Mouse (Mus musculus): Measurements from ENCODE around the gene Tspan18. TPM values are rescaled to one million over a fixed set of nuclear protein-coding genes. Genes with fewer than 3 reads are reported as not detected.

Tspan18 gene
- polyA plus RNA-seq, 1 experiment: 43.9 TPM

GRCm38 (mm10) chr2:93177668-93178312 is 156.5 kb downstream of the Tspan18 start:
- TF ChIP-seq POLR2A (IDR thresholded peaks at IDR 0.05; ENCODE audit: borderline replicate concordance, extremely low read depth, insufficient read depth, insufficient read length, poor library complexity, severe bottlenecking) (no peak), CTCF (IDR thresholded peaks at IDR 0.05; ENCODE audit: borderline replicate concordance, extremely low read depth, insufficient read depth, insufficient read length) (no peak)
- DNase-seq (ENCODE audit: low read depth): peak; percentile 78

DNA sequence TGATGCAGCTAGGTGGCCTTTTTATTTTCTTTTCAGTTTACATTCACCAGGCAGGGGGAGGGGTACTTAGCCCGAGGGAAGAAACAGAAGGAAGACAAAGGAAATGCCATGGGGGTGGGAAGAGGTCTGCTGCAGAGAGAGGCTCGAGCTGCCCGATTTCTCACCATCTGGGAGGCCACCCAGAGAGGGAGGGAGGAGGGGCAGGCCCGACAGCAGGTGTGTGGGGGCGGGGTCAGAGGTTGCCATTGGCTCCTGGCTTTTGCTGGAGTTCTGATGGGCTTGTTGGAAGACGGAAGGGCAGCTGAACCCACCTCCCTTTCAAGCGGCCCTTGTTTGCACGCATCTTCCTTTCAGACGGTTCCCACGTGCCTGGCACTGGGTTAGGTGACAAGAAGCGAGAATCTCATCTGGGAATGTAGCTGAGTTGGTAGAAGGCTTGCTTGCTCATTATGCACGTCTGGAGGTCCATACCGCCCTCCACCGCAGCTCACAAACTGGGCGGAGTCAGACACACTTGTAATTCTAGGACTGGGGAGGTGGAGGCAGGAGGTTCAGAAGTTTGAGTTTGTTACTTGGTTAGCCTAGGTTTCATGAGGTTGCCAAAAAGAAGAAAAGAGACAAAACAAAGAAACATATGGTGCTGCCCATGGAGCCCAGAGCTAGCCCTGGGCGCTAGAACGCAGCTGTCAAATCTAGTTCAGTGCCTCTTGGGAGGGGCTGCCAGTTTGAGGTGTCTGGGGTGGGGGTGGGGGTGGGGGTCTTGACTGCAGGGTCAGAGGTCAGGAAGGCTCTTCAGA is 157.2 kb downstream of the Tspan18 start:
- TF ChIP-seq CTCF (IDR thresholded peaks at IDR 0.05; ENCODE audit: borderline replicate concordance, extremely low read depth, insufficient read depth, insufficient read length) (no peak), POLR2A (IDR thresholded peaks at IDR 0.05; ENCODE audit: borderline replicate concordance, extremely low read depth, insufficient read depth, insufficient read length, poor library complexity, severe bottlenecking) (no peak)
- peak; percentile 95 for DNase-seq (ENCODE audit: low read depth)

- no peak for DNase-seq (ENCODE audit: low read depth)
Measured at GRCm38 (mm10) chr2:93176193-93176798, 158.0 kb downstream of the Tspan18 start.

GRCm38 (mm10) chr2:93175721-93176120 is 158.6 kb downstream of the Tspan18 start:
- TF ChIP-seq CTCF (IDR thresholded peaks at IDR 0.05; ENCODE audit: borderline replicate concordance, extremely low read depth, insufficient read depth, insufficient read length) (no peak), POLR2A (IDR thresholded peaks at IDR 0.05; ENCODE audit: borderline replicate concordance, extremely low read depth, insufficient read depth, insufficient read length, poor library complexity, severe bottlenecking) (no peak)
- no peak for DNase-seq (ENCODE audit: low read depth)

More at GRCm38 (mm10) chr2:93176193-93176798, 158.0 kb downstream of the Tspan18 start:
- TF ChIP-seq POLR2A (IDR thresholded peaks at IDR 0.05; ENCODE audit: borderline replicate concordance, extremely low read depth, insufficient read depth, insufficient read length, poor library complexity, severe bottlenecking): no peak
- no peak for TF ChIP-seq CTCF (IDR thresholded peaks at IDR 0.05; ENCODE audit: borderline replicate concordance, extremely low read depth, insufficient read depth, insufficient read length)

GRCm38 (mm10) chr2:93175278-93175677 is 159.0 kb downstream of the Tspan18 start:
- no peak for TF ChIP-seq CTCF (IDR thresholded peaks at IDR 0.05; ENCODE audit: borderline replicate concordance, extremely low read depth, insufficient read depth, insufficient read length)
- TF ChIP-seq POLR2A (IDR thresholded peaks at IDR 0.05; ENCODE audit: borderline replicate concordance, extremely low read depth, insufficient read depth, insufficient read length, poor library complexity, severe bottlenecking): no peak
- DNase-seq (ENCODE audit: low read depth): peak; percentile 56

- no peak for TF ChIP-seq CTCF (IDR thresholded peaks at IDR 0.05; ENCODE audit: borderline replicate concordance, extremely low read depth, insufficient read depth, insufficient read length)
- no peak for TF ChIP-seq POLR2A (IDR thresholded peaks at IDR 0.05; ENCODE audit: borderline replicate concordance, extremely low read depth, insufficient read depth, insufficient read length, poor library complexity, severe bottlenecking)
- peak; percentile 71 for DNase-seq (ENCODE audit: low read depth)
Measured at GRCm38 (mm10) chr2:93174159-93174558, 160.1 kb downstream of the Tspan18 start.

DNA sequence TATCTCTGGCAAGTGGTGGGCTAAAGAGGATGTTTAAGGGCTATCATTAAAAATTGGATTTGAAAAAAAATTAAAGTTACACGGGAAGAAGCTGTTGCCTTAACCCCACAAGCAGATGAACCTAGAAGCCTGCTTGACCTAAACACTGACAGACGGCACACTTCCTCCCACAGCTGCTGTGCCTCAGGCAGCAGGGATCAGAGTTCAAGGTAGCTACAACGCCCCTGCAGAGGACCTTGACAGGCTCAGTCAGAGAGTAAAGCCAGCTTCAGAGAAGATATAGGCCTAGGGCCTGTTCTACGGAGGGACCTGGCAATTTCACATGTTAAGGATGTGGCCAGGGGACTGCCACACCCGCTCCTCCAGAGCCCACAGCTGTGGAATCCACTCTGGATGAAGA is 161.8 kb downstream of the Tspan18 start:
- TF ChIP-seq CTCF (IDR thresholded peaks at IDR 0.05; ENCODE audit: borderline replicate concordance, extremely low read depth, insufficient read depth, insufficient read length) (no peak), POLR2A (IDR thresholded peaks at IDR 0.05; ENCODE audit: borderline replicate concordance, extremely low read depth, insufficient read depth, insufficient read length, poor library complexity, severe bottlenecking) (no peak)
- no peak for DNase-seq (ENCODE audit: low read depth)

DNA sequence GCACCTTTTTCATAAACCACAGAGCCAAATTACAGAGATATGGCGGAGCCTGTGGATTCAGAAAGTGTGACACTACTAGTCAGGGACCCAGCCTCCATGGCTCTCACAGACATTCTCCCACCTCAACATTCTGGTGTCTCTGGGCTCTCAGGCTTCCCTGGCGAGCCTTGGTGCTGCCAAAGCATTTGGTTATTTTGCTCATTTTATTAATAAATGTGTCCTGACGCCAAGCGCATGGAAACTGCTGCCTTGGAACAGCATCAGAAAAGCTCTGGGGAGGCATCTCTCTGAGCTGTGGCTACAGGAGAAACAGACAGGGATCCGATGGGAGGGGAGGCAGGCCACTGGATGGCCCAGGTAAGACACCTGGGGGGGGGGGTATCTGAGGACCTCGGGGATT is 162.4 kb downstream of the Tspan18 start:
- TF ChIP-seq CTCF (IDR thresholded peaks at IDR 0.05; ENCODE audit: borderline replicate concordance, extremely low read depth, insufficient read depth, insufficient read length): no peak
- no peak for TF ChIP-seq POLR2A (IDR thresholded peaks at IDR 0.05; ENCODE audit: borderline replicate concordance, extremely low read depth, insufficient read depth, insufficient read length, poor library complexity, severe bottlenecking)
- DNase-seq (ENCODE audit: low read depth): no peak

- peak; percentile 67 for DNase-seq (ENCODE audit: low read depth)
Measured at GRCm38 (mm10) chr2:93170845-93171200, 163.5 kb downstream of the Tspan18 start.

GRCm38 (mm10) chr2:93170156-93170844 is 164.0 kb downstream of the Tspan18 start:
- TF ChIP-seq CTCF (IDR thresholded peaks at IDR 0.05; ENCODE audit: borderline replicate concordance, extremely low read depth, insufficient read depth, insufficient read length): no peak
- TF ChIP-seq POLR2A (IDR thresholded peaks at IDR 0.05; ENCODE audit: borderline replicate concordance, extremely low read depth, insufficient read depth, insufficient read length, poor library complexity, severe bottlenecking): no peak
- no peak for DNase-seq (ENCODE audit: low read depth)

More at GRCm38 (mm10) chr2:93170845-93171200, 163.5 kb downstream of the Tspan18 start:
- TF ChIP-seq POLR2A (IDR thresholded peaks at IDR 0.05; ENCODE audit: borderline replicate concordance, extremely low read depth, insufficient read depth, insufficient read length, poor library complexity, severe bottlenecking) (no peak), CTCF (IDR thresholded peaks at IDR 0.05; ENCODE audit: borderline replicate concordance, extremely low read depth, insufficient read depth, insufficient read length) (no peak)

Data from brain, embryonic 14.5 days (tissue).